Mouse (Mus musculus): ENCODE results near the gene Tsc22d2.

GRCm38 (mm10) chr3:58415884-58416725, 1.6 kb downstream of the Tsc22d2 start:
- TF ChIP-seq POLR2A (IDR thresholded peaks at IDR 0.05; ENCODE audit: extremely low read depth, insufficient read depth, low read length) = 0 out of 2 replicates have a peak, but pooled peaks have one; percentile 23
- TF ChIP-seq CTCF (IDR thresholded peaks at IDR 0.05; ENCODE audit: low read depth, low read length) = peak; percentile 75

All from liver, adult 2 months (tissue).